Mouse (Mus musculus) kidney, postnatal 0 days (tissue): ENCODE measurements around the gene Dusp5. TPM values are rescaled to one million over a fixed set of nuclear protein-coding genes. Genes with fewer than 3 reads are reported as not detected.

ENCODE experiments used
- ATAC-seq: fragments of 200-750 bp; cut with Nextera tagmentation; replicated peaks from 2 replicates; pipeline ENCODE4 v1.8.0; 2017; ENCODE audit warnings: low read depth, moderate number of reproducible peaks, moderate TSS enrichment, moderate library complexity; ENCODE audit not compliant: low FRiP score
- DNase-seq: peaks from one replicate; pipeline ENCODE4 v3.0.0-alpha.2; 2016; ENCODE audit warnings: low spot score
- H3K27ac ChIP-seq: fragments of 300-500 bp; sonication (generic); 2 replicates; pipeline ENCODE4 v1.5.1; 2014; ENCODE audit warnings: mild to moderate bottlenecking
- H3K27me3 ChIP-seq: fragments of 300-500 bp; sonication (generic); 2 replicates; pipeline ENCODE4 v1.6.1; 2014; ENCODE audit warnings: low read length, mixed read lengths; ENCODE audit not compliant: insufficient read depth
- H3K36me3 ChIP-seq: fragments of 300-500 bp; sonication (generic); 2 replicates; pipeline ENCODE4 v1.6.1; 2014; ENCODE audit warnings: low read length, mixed read lengths; ENCODE audit not compliant: insufficient read depth
- H3K4me1 ChIP-seq: fragments of 300-500 bp; sonication (generic); replicated peaks from 2 replicates; pipeline ENCODE4 v1.6.1; 2014; ENCODE audit warnings: antibody characterized with exemption, low read length, mixed read lengths; ENCODE audit not compliant: insufficient read depth
- H3K4me2 ChIP-seq: fragments of 300-500 bp; sonication (generic); 2 replicates; pipeline ENCODE4 v1.6.1; 2014; ENCODE audit warnings: mild to moderate bottlenecking, low read length, moderate library complexity, mixed read lengths
- H3K4me3 ChIP-seq: fragments of 300-500 bp; sonication (generic); replicated peaks from 2 replicates; pipeline ENCODE4 v1.5.1; 2014; ENCODE audit warnings: low read depth, low read length
- H3K9ac ChIP-seq: fragments of 300-500 bp; sonication (generic); 2 replicates; pipeline ENCODE4 v1.6.1; 2014; ENCODE audit warnings: low read depth, low read length
- H3K9me3 ChIP-seq: fragments of 300-500 bp; sonication (generic); replicated peaks from 2 replicates; pipeline ENCODE4 v1.6.1; 2016; ENCODE audit warnings: low read length, inconsistent platforms, mixed read lengths
- CTCF ChIP-seq: IDR thresholded peaks from 2 replicates; pipeline ENCODE4 v1.5.1; 2016; ENCODE audit warnings: antibody characterized with exemption, low read depth, mild to moderate bottlenecking, moderate library complexity
- WGBS: fragments of 180-500 bp; shearing (Covaris S2); extraction: QIAGEN DNeasy Blood & Tissue Kit; methylation state at CpG from one replicate; pipeline ENCODE4 v1.1.7; 2014; 5-methylcytosine and 5-hydroxymethylcytosine counted together
- polyA plus RNA-seq: library from polyadenylated mRNA; unstranded; fragments of >200 nt; fragmentation: Nextera tagmentation; extraction: Ambion mirVana; gene quantifications from 2 replicates; pipeline ENCODE4 v1.2.1, GENCODE M21; 2015

Dusp5 gene
- polyA plus RNA-seq, 1 experiment from 2014 or later: 8.7 TPM

- no peak for ATAC-seq
- no peak for DNase-seq
- WGBS: 60% methylated on average over 4 of the region's 4 CpGs
These were observed 16.1 kb downstream of the Dusp5 start for GRCm38 (mm10) chr19:53544923-53545561.

GRCm38 (mm10) chr19:53547597-53547996 is 18.7 kb downstream of the Dusp5 start:
- no peak for ATAC-seq
- 54% methylated on average over 8 of the region's 8 CpGs for WGBS

More at GRCm38 (mm10) chr19:53544923-53545561, 16.1 kb downstream of the Dusp5 start:
- peaks cover 12% of the 10 kb centered on the region; the same call in 1 of the 2 replicates for H3K36me3 ChIP-seq
- no peak overlapping the region for H3K4me3 ChIP-seq
- H3K9ac ChIP-seq: no peak overlapping the region
- no peak for TF ChIP-seq CTCF
- H3K4me1 ChIP-seq: no peaks in the 10 kb centered on the region
- no peak overlapping the region for H3K27ac ChIP-seq
- H3K4me2 ChIP-seq: no peak overlapping the region
- no peaks in the 10 kb centered on the region for H3K27me3 ChIP-seq
- no peaks in the 10 kb centered on the region for H3K9me3 ChIP-seq

GRCm38 (mm10) chr19:53550972-53551371 is 22.1 kb downstream of the Dusp5 start:
- ATAC-seq: no peak
- H3K4me1 ChIP-seq: 0 out of 2 replicates have a peak, but pooled peaks cover 8% of the 10 kb centered on the region
- no peak for TF ChIP-seq CTCF
- H3K4me3 ChIP-seq: no peak overlapping the region
- no peak overlapping the region for H3K27ac ChIP-seq
- no peak overlapping the region for H3K4me2 ChIP-seq
- no peaks in the 10 kb centered on the region for H3K36me3 ChIP-seq
- no peak for DNase-seq
- no peaks in the 10 kb centered on the region for H3K9me3 ChIP-seq
- 52% methylated on average over 12 of the region's 12 CpGs for WGBS
- no peak overlapping the region for H3K9ac ChIP-seq
- H3K27me3 ChIP-seq: no peaks in the 10 kb centered on the region

More at GRCm38 (mm10) chr19:53547597-53547996, 18.7 kb downstream of the Dusp5 start:
- H3K27me3 ChIP-seq: no peaks in the 10 kb centered on the region
- H3K4me1 ChIP-seq: 0 out of 2 replicates have a peak, but pooled peaks cover 5% of the 10 kb centered on the region
- H3K4me3 ChIP-seq: no peak overlapping the region
- H3K36me3 ChIP-seq: no peaks in the 10 kb centered on the region
- TF ChIP-seq CTCF: no peak
- no peak overlapping the region for H3K27ac ChIP-seq
- no peak overlapping the region for H3K4me2 ChIP-seq
- no peak for DNase-seq
- H3K9me3 ChIP-seq: no peaks in the 10 kb centered on the region
- H3K9ac ChIP-seq: no peak overlapping the region

GRCm38 (mm10) chr19:53552216-53552786 is 23.4 kb downstream of the Dusp5 start:
- Histone ChIP-seq H3K4me2 (no peak overlapping the region), H3K4me3 (no peak overlapping the region), H3K36me3 (no peaks in the 10 kb centered on the region), H3K9ac (no peak overlapping the region), H3K27me3 (no peaks in the 10 kb centered on the region), H3K4me1 (peaks cover 9% of the 10 kb centered on the region; the same call in 1 of the 2 replicates), H3K27ac (no peak overlapping the region), H3K9me3 (no peaks in the 10 kb centered on the region)
- TF ChIP-seq CTCF: no peak
- ATAC-seq: no peak
- 27% methylated on average over 10 of the region's 10 CpGs for WGBS
- no peak for DNase-seq

GRCm38 (mm10) chr19:53552795-53553194 is 23.9 kb downstream of the Dusp5 start:
- no peak overlapping the region for H3K4me2 ChIP-seq
- no peak overlapping the region for H3K9ac ChIP-seq
- H3K9me3 ChIP-seq: no peaks in the 10 kb centered on the region
- WGBS: 43% methylated on average over 6 of the region's 6 CpGs
- H3K27me3 ChIP-seq: no peaks in the 10 kb centered on the region
- ATAC-seq (no peak), DNase-seq (peak; percentile 42)
- H3K4me3 ChIP-seq: no peak overlapping the region
- 0 out of 2 replicates have a peak, but pooled peaks have one; percentile 6 for TF ChIP-seq CTCF
- H3K36me3 ChIP-seq: no peaks in the 10 kb centered on the region
- H3K27ac ChIP-seq: no peak overlapping the region
- H3K4me1 ChIP-seq: peaks cover 13% of the 10 kb centered on the region; the same call in 1 of the 2 replicates

GRCm38 (mm10) chr19:53554402-53554801 is 25.5 kb downstream of the Dusp5 start:
- Histone ChIP-seq H3K4me3 (no peak overlapping the region), H3K4me1 (peaks cover 13% of the 10 kb centered on the region; the same call in 1 of the 2 replicates), H3K27me3 (no peaks in the 10 kb centered on the region), H3K9ac (no peak overlapping the region), H3K9me3 (no peaks in the 10 kb centered on the region), H3K4me2 (no peak overlapping the region), H3K27ac (no peak overlapping the region), H3K36me3 (no peaks in the 10 kb centered on the region)
- TF ChIP-seq CTCF: no peak
- 75% methylated on average over 11 of the region's 11 CpGs for WGBS
- no peak; the same call in 1 of the 2 replicates for ATAC-seq
- DNase-seq: no peak
